Mouse (Mus musculus): Measurements from ENCODE around the gene Sim2.

DNA sequence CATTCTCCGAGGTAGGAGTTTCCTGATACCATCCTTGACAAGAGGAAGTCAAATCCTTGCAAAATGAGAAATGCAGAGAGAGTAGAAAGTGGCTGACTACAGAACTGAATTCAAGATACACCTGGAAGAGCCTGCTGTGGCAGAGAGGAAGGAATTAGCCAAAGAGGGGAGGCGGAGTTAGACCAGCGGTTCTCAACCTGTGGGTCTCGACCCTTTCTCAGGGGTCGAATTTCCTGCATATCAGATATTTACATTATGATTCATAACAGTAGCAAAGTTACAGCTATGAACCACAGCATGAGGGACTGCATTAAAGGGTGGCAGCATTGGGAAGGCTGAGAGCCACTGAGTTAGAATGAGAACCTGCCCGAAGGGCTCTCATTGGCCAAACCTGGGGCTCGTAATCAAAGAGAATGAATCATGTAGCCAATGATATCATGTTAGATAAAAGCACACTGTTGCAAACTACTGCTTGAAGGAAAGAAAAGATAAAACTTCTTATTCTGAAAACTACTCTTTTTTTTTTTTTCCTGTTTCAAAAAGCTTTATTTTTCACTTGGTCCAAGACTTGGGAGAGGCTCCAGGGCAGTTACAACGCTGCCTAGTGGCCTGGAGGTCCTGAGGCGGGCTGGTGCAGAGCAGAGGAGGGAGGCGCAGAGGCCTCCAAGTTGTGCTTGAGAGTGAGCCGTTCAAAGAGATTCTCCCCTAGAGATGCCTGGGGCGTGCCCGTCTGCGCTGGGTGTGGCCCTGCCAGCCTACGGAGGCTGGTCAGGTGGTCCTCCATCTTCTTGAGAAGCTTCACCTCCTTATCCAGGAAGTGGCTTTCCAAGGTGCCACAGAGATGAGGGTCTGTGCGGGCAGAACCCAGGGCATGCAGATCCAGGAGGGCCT lies 84.2 kb downstream of the Sim2 start:
- TF ChIP-seq POLR2A (IDR thresholded peaks at IDR 0.05; ENCODE audit: borderline replicate concordance, insufficient read depth, low read length): no peak
- no peak for TF ChIP-seq CTCF (IDR thresholded peaks at IDR 0.05; ENCODE audit: borderline replicate concordance, insufficient read depth, low read depth, low read length)
